Mouse (Mus musculus) ovary, adult 10 weeks (tissue): Measurements from ENCODE around the gene Olfr135. TPM values are rescaled to one million over a fixed set of nuclear protein-coding genes. Genes with fewer than 3 reads are reported as not detected.

Source experiments
- polyA plus RNA-seq: library from polyadenylated mRNA; stranded (reverse); fragments of 350-450 nt; fragmentation: Illumina TruSeq; extraction: RNeasy Lipid Tissue Mini Kit (QIAGEN cat#74804); gene quantifications from one replicate; pipeline ENCODE4 v1.2.3, GENCODE M21; 2014

Gene Olfr135
- polyA plus RNA-seq: not detected

GRCm38 (mm10) chr17:38204035-38204434 lies at the start of gene Olfr135:
TSS of gene Olfr135 (plus strand) at chr17:38204335.

GRCm38 (mm10) chr17:38171088-38171487 lies 33.0 kb upstream of the Olfr135 start, which contains the start of gene Olfr134:
TSS of gene Olfr134 (plus strand) at chr17:38171388.

Other genes starting within 250 kb of the Olfr135 start
- not detected for gene Olfr129, start 144.3 kb upstream of the Olfr135 start, polyA plus RNA-seq
- gene Olfr130, start 140.4 kb upstream of the Olfr135 start, polyA plus RNA-seq: not detected
- not detected for gene Olfr131, start 115.6 kb upstream of the Olfr135 start, polyA plus RNA-seq
- gene Olfr132, start 69.8 kb upstream of the Olfr135 start, polyA plus RNA-seq: not detected
- not detected for gene Olfr133, start 59.1 kb upstream of the Olfr135 start, polyA plus RNA-seq
- gene Olfr134, start 32.9 kb upstream of the Olfr135 start, polyA plus RNA-seq: not detected
- not detected for gene Olfr138, start 56.7 kb downstream of the Olfr135 start, polyA plus RNA-seq
- not detected for gene Olfr137, start 103.2 kb downstream of the Olfr135 start, polyA plus RNA-seq
- gene Olfr136, start 125.5 kb downstream of the Olfr135 start, polyA plus RNA-seq: not detected
- gene Esp36, start 215.8 kb downstream of the Olfr135 start, polyA plus RNA-seq: not detected